Mouse (Mus musculus): ENCODE results near the gene Slc15a3.

Slc15a3 gene

DNA sequence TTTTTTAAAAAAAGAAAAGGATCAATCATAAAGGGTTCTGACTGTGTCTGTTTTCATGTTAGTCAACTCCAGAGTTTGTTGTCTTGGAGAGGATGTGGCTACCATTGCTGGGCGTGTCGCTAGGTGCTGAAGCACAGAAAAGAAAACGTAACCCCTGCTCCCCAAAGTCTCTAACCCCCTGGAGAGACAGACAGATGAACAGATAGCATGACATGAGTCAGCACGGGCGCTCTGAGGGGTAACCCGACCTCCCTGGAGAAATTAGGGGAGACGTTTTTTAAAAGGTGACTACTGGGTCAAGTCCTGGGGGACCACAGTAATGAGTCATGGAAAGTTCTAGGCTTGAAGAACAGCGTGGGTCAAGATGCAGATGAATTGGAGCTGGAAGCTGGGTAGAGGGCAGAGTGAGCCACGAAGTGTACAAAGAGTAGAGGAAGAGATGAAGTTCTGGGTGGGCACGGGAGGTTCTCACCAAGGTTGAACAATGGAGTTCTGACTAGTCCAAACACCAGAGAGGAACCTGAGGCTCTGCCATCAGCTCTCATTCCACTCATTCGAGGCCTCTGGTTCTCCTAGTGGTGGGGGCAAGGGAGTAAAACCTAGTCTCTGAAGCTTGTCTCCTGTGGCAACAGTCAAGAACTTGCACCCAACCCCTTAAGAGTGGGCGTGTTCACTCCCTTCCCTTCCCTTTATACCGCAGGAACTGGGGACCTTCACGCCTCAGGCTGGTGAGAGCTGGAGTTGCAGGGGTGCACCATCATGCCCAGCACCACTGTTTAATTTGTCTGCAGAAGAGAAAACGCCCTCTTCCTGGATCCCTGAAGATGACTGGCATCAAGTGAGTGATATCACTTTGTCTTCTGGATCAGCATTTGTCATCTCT, at the start of gene Slc15a3:
Gene Slc15a3, plus strand, starts transcription at position 718 of the 883 bp plus-strand sequence.
- DNase-seq (ENCODE audit: low spot score in 2 of 2) = no peak

DNA sequence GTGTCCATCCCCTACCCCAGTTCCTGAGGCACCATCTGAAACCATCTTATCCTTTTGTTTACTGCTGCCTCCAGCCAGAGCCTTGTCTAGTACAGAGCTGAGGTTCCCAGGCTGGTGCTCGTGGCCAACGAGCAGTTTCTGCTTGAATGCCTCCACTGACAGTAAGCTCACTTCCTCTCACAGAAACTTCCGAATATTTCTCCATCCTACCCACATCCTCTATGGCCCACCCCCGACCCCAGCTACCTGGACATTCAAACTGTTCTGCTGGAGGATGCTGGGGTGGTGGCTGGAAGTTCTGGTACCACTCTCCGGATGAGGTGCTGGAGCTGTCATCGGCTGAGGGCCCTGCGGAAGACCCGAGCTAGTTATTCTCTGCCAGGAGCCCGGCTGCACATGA, 49.2 kb upstream of the Slc15a3 start:
- no peak for DNase-seq (ENCODE audit: low spot score in 2 of 2)

DNA sequence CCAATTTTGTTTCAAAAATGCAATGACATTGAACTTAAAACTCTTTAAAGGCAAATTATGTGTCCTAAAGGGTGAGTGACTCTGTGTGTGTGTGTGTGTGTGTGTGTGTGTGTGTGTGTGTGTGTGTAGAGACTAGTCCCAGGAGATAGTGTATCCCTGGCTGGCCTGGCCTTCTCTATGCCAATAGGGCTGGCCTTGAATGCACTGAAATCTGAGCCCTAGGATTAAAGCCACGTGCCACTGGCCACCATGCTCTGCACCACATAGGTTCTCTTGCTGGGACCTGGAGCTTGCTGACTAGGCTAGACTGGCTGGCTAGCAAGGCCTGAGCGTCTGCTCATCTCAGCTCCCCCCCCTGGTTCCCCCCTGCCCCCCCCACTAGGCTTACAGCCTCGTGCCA, 46.5 kb upstream of the Slc15a3 start:
- no peak for DNase-seq (ENCODE audit: low spot score in 2 of 2)

DNA sequence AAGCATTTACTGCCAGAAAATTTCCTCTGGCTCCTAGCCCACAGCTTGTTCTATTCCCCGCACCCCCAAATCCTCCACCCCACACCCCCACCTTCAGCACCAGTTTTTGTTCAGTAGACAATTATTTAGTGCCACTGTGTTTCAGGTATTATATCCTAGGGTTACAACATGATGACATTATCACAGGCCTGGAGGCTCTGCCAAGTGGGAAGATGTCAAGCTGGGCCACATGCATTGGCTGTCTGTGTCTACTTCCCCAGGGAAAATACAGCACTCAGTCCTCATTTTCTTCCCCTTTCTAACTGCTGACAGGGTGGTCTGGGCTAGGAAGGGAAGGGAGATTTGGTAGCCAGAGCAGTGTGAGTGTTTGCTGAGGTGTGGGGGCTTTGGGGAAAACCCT, 44.6 kb upstream of the Slc15a3 start:
- no peak for DNase-seq (ENCODE audit: low spot score in 2 of 2)

DNA sequence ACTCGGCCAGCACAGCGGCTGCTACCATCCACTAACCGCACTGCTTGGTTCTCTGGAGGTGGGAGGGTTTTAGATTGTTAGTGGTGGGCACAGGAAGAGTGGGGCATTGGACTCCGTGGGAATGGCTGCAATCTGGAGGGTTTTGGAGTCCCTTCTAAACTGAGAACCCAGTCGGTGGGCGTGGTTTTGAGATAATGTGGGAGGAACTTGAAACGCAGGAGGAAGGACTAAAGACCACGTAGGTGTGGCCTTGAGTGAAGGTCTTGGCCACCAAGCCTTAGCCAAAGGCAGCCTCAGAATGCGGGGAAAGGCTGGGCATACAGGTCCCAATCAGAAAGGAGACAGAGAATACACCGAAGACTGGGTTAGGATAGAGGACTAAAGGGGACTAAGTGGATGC, 41.0 kb upstream of the Slc15a3 start:
- no peak for DNase-seq (ENCODE audit: low spot score in 2 of 2)

DNA sequence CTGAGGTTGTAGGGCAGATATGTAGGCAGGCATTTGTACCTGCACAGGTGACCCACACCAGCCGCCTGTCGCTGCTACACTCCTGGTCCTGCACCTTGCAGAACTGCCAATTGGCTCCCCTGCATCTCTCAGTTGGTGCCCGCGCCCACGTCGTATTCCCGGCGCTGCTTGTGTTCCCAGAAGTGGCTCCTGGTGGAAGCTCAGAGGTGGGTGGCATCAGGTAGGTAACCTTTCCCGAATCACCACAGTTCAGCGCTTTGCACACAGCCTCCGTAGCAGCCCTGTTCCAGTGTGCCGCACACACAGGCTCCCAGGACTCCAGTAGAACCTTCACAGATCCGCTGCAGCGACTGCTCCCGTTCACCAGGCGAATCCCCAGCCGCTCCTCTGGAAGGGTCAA, 40.4 kb upstream of the Slc15a3 start:
- no peak for DNase-seq (ENCODE audit: low spot score in 2 of 2)

DNA sequence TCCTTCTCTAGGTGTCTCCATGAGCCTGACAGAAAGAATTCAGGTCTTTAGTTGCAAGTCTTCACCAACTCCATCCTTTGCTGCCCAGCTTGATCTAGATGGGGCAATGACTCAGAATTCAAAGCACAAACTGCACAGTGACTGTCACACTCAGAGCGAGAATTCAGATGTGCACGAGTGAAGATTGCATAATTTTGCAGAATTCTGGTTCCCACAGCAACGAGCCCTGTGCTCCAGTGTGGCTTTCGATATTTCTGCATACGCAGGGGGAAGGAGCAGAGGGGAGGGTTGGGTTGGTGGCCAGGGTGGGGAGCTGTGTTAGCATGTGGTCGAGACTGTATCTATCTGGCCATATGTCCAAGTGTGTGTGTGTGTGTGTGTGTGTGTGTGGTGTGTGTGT, 38.5 kb upstream of the Slc15a3 start:
- no peak for DNase-seq (ENCODE audit: low spot score in 2 of 2)

DNA sequence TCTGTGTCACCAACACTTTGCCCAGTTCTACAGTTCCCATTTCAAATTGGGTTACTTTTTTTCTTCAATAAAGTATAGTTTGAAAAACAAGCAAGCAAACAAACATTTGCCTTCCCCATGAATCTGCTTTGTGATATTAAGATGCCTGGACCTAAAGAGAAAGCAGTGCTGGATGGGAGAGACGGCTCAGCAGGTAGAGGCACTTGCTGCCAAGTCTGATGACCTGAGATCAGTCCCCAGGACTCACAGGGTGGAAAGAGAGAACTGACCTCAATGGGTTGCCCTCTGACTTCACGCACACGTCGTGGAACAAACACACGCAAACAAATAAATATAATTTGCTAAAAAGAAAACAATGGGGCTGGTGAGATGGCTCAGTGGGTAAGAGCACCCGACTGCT, 37.6 kb upstream of the Slc15a3 start:
- no peak for DNase-seq (ENCODE audit: low spot score in 2 of 2)

DNA sequence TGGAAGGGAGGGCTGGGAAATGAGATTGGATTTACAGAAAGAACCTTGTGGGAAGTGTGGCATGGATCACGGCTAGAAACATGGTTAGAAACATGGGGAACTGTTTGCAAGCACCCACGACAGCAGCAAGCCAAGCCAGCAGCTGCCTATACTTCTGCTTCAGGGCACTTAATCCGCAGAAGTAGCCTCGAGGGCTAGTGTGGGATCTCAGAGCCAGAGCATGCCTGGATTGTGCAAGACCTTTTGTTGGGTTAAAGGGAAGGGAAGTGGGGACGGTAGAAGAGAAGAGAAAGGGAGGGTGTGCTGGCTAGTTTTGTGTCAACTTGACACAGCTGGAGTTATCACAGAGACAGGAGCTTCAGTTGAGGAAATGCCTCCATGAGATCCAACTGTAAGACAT, 35.8 kb upstream of the Slc15a3 start:
- no peak for DNase-seq (ENCODE audit: low spot score in 2 of 2)

DNA sequence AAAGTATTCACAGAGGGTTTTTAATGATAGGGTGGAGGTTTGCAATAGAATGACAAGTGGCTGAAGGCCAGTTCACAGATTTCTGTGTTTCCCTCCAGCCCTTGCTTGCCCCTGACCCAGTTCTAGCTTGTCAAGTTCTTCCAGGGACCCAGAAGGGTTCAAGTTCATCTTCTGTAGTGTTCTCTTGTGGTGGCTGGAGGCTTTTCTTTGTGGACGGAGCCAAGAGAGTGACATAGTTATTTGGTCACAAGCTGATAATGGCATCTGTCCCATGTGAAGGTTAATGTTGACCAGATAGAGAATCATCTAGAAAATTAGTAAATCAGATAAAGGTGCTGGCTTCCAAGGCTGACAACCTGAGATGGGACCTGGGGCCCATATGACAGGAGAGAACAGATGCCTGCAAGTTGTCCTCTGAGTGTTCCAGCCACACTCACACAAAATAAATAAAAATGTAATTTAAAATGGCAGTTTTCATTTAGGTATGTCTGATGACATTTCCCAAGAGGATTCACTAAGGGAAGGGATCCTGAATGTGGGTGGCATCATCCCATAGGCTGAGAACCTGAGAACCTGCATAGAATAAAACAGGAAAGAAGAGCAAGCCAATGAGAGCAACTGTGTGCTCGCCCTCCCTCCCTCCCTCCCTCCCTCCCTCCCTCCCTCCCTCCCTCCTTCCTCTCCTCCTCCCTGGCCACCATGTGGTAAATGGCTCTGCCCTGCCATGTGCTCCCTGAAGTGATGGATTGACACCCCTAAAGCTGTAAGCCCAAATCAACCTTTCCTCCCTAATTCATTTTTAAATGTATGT, 34.5 kb upstream of the Slc15a3 start:
- DNase-seq (ENCODE audit: low spot score in 2 of 2) = no peak

DNA sequence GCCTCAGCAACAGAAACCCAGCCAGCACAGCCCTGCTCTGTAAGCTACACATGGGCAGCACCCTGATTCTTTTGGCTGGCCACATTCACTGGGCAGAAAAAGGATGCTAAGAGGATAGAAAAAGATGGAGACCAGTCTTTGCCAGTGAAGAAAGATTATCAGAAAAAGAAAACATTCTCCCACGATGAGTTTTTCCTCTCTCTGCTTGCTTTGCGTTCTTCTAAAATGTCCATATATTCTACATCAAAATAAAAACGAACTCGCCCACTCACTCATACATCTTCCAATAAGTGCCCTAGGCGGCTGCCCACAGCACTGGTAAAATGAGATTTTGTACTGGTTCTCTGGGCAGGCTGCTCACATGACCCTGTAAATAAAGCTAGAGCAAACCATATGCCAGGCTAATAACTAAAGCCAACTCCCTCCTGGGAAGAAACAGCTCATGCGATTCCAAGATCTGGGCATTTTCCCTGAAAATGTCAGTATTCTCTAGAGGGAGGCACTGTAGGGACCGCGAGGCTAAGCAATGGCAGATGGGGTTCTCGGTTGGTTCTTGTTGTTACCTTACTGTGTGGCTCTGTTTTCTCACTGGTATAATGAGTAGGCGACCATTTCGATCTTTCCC, 33.8 kb upstream of the Slc15a3 start:
- no peak for DNase-seq (ENCODE audit: low spot score in 2 of 2)

DNA sequence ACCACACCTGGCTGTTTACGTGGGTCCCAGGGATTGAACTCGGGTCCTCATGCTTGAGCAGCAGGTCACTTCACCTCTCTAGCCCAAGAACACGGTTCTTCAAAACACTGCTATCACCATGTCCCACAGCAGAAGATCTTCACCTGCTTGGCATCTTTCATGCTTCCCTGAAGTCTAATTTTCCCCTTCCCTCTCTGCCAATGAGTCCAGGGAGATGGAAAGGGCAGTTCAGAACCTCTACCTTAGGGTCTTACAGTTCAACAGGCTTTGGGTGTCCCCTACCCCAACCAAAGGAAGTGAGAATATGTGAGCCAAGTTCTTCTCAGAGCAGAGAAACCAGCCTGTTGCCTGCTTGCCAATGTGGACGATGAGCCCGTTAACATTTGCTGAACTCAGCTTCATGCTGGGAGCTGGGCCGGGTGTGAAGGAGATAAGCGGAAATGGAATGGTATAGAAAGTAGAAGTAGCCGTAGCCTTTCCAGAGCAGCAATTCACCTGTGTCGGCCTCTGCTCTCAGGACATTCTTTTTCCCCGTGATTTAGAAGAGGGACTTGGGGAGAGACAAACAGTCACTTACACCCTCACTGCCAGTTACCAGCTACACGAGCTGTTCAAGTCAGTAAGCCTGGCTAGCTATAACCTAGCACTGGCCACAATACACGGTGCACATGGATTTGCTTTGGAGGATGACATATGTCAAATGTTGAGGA, 30.8 kb upstream of the Slc15a3 start:
- DNase-seq (ENCODE audit: low spot score in 2 of 2) = no peak

DNA sequence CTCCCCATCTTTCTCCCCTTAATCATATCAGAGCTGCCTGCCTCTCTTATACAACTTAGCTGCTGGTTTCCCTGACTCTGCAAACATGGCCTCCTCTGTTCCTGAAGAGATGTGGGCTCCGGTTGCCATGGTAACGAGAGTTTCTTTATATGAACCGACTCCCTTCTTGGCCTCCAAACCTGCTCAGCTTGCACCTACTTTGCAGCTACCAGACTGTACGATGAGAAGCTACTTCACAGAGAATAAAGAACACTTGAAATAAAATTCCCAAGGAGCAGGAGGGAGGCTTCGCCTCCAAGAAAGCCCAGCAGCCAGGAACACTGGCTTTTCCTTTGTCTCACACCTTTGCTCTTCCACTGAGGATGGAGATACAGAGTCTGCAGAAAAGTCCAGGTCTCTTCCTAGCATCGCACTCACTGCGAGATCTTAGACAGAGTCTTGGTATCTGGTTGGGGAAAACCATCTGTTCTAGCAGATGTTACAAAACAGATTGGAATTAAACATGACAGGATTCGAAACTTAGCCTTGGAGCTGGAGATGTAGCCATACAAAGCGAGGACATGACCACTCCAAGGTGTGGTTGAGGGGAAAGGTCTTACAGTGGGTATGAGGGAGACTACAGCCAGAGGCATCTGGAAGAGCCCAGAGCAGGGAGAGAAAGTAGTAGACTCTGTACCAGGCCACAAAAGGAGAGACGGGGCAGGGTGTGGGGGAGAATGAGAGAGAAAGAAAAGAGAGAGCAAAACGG, 29.9 kb upstream of the Slc15a3 start:
- no peak for DNase-seq (ENCODE audit: low spot score in 2 of 2)

DNA sequence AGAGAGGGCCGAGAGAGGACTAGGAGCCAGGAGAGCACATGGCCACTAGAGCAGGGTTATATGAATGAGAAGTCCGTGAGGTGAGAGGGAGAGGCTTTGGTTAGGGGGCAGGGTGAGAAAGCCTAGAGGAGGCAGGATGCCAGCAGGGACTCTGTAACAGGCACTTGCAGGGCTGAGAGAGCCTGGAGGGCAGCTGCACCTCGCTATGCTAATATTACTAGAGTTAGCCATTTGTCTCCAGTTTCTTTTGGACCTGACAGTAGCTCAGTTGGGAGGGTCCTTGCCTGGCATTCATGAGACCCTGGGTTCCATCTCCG, 29.4 kb upstream of the Slc15a3 start:
- no peak for DNase-seq (ENCODE audit: low spot score in 2 of 2)

DNA sequence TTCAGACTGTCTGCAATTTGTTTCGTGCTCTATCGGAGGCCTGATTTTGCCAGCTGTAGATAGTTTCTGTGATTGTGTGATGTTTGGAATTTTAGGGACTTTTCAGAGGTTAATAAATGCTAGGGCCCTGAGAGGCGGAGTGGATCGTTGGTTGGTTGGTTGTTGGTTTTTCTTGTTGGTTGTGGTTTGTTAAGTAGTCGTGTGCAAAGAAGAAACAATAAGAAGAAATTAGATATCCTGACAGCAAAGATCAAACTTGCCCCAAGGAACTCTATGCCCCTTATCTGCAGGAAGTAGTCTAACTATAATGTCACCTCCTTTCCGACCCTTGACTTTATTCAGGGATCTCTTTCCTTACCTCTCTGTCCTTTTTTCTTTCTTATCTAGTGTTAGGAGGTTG, 28.1 kb upstream of the Slc15a3 start:
- no peak for DNase-seq (ENCODE audit: low spot score in 2 of 2)

DNA sequence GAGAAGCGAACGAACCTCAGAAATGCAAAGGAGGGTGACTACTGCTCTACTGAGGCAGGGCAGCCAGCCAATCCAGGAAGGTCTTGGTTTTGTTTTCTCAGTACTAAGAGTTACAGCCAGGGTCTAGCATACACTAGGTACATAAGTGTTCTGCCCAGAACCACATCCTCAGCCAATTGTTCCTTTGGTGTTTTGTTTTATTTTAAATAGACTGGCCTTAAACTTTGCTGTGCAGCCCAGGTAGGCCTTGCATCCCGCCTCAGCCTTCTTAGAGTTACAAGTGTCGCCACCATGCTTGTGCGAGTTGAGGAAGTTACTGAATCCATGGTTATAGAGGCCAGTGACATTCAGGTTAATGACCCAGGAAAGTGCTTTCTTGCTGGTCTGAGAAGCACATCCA, 26.5 kb upstream of the Slc15a3 start:
- DNase-seq (ENCODE audit: low spot score in 2 of 2) = no peak

DNA sequence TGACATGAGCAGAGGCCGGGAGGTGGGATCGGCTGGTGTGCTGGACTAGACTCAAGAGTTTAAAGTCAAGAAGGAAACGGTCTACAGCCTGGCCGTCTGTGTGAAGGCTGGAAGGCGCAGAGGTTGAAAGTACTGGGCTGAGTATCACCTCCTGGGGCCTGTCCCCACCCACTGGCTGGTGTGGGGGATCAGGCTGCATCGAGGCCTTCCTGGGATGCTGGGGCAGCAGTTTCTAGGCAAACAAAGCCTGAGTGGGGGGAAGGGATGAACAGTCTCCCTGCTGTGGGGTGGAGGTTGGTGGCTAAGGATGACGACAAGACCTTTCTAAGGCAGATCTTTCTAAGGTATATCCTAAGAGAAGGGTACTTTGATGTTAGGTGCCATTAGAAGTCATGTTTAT, 25.6 kb upstream of the Slc15a3 start:
- DNase-seq (ENCODE audit: low spot score in 2 of 2) = no peak

DNA sequence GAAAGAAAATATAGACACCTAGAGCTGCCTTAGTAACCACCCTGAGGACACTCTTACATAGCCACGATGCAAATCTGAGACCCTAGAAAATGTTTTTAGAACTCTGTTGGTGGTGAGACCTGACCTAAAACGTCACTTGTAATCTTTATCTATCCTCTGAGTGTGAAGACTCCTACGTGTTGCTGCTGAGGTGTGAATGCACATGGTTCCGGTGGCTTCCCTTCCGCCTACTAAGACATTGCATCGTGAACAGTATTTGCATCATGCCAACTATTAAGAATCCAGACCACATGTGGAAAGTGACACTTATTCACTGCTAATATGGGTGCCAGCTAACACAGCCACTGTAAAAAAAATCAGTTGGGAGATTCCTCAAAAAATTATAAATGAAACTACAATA, 23.7 kb upstream of the Slc15a3 start:
- DNase-seq (ENCODE audit: low spot score in 2 of 2) = no peak

DNA sequence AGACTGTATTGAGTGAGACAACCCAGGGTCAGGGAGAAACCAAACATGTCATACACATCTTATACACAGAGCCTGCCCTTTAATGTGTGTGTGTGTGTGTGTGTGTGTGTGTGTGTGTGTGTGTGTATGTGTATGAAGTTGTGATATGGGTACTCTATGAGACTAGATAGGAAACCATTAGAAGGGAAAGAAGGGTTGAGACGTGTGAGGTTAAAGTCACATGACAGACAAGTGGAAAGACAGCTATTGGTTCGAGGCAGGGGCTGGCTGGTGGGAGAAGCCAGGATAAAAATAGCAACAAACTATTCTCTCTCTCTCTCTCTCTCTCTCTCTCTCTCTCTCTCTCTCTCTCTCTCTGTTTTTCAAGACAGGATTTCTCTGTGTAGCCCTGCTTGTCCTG, 23.1 kb upstream of the Slc15a3 start:
- DNase-seq (ENCODE audit: low spot score in 2 of 2) = no peak

DNA sequence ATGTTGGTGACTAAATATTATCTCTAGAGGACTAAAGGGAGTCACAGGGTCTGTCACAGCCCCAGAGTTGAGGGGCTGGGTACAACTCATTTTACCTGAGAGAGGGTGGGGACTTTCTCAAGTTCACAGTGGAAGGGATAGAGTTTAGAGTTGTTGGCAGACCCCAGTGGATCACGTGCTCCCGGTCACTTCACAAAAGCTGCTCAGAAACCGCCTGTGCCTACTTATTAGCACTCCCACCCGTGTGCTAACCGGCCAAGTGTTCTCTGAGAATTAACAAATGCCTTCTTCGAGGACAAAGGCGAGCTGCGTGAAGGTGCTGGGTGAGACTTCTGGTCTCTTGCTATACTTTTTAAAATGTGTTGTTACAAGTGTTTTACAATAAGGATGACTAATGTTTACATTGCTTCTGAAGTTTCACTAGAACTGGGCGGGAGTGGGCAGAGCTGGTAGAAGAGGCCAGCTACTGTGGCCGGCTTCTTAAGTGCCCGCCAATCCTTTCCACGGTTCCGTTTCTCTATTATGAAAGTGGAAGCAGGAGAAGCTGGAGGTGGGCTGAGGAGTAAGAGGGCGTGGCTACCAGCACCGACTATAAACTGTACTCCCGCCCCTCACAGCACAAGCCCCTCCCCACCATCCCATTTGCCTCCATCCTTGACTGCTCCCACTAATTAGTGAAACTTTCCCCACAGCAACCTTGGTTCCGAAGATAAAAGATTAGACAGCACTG, 21.1 kb upstream of the Slc15a3 start:
- DNase-seq (ENCODE audit: low spot score in 2 of 2) = no peak

DNA sequence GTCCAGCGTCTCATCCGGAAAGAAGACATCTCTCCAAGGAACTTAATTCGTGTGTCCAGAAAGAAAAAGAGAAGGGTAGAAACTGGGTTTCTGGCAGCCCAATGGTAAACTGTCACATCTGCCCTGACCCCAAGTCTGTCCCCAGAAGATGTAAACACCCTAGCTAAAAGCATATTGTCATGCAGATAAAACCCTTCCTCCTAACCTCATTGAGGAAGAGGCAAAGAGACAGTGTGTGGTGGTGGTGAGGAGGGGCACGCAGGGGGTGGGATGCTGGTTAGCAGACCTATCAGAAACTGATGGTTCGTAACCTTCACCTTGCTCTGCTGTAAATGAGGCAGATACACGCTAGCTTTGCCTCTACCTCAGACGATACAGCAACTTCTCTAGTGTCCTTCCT, 18.2 kb upstream of the Slc15a3 start:
- no peak for DNase-seq (ENCODE audit: low spot score in 2 of 2)
